Mouse (Mus musculus) kidney, adult 2 months (tissue): Measurements from ENCODE around the gene Asxl2.
A peak's percentile ranks its signal among the peaks of the same experiment; 100 is the strongest.

Experiments
- CTCF ChIP-seq: fragments of 200-500 bp; conservative IDR thresholded peaks from 2 replicates; pipeline ENCODE4 v1.5.1; 2011; ENCODE audit warnings: low read depth, mild to moderate bottlenecking, control low read depth, low read length, moderate library complexity, mixed read lengths; ENCODE audit not compliant: insufficient read depth, insufficient read length
- POLR2A ChIP-seq: fragments of 200-500 bp; IDR thresholded peaks from one replicate; pipeline ENCODE4 v1.6.1; 2011; ENCODE audit warnings: low read depth, low read length, control low read depth

- 0 out of 2 replicates have a peak, but pooled peaks have one; percentile 7 for TF ChIP-seq CTCF
- TF ChIP-seq POLR2A: no peak
Observed at GRCm38 (mm10) chr12:3437815-3438214, 11.2 kb downstream of the Asxl2 start.
